Mouse (Mus musculus) macrophage (primary cell): ENCODE measurements around the gene Mgme1. TPM values are rescaled to one million over a fixed set of nuclear protein-coding genes. Genes with fewer than 3 reads are reported as not detected.

Source experiments
- H3K27ac ChIP-seq: fragments of 350-480 bp; formaldehyde crosslinking; 2 replicates; pipeline ENCODE4 v1.9.0; 2021
- H3K36me3 ChIP-seq: fragments of 350-480 bp; formaldehyde crosslinking; 2 replicates; pipeline ENCODE4 v1.9.0; 2021; ENCODE audit errors: inconsistent target
- H3K4me3 ChIP-seq: fragments of 350-480 bp; formaldehyde crosslinking; 2 replicates; pipeline ENCODE4 v1.9.0; 2021; ENCODE audit errors: inconsistent target
- H3K79me2 ChIP-seq: fragments of 350-480 bp; formaldehyde crosslinking; 2 replicates; pipeline ENCODE4 v1.9.0; 2021; ENCODE audit errors: inconsistent target
- WGBS: methylation state at CpG from one replicate; pipeline ENCODE4 v1.1.7; 2026; ENCODE audit warnings: inconsistent platforms; ENCODE audit not compliant: missing documents; 5-methylcytosine and 5-hydroxymethylcytosine counted together
- polyA plus RNA-seq: library from polyadenylated mRNA; stranded (reverse); fragments of 250-400 nt; gene quantifications from 3 replicates; pipeline ENCODE4 v1.2.4, GENCODE M21; 2018; ENCODE audit warnings: inconsistent platforms

Gene Mgme1
- polyA plus RNA-seq, 1 experiment from 2014 or later, result 6.5 TPM

DNA sequence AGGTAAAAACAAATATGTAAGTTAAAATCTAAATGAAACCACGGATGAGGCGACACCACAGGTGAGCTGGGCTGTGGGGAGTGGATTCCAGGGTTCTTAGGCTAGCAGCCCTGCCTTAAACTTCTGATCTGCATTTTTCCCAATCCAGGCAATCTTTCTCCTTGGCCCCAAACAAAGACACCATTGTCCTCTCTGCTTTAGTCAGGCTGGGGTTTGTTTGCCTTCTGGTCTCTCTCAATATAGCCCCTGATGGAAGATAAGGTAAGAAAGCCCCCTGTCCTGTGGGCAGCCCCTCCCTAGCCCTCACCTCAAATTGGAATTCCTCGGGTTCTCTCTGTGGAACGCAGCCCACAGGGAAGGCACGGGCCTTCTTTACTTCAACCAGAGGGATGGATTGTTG, 39.8 kb downstream of the Mgme1 start:
- Histone ChIP-seq H3K36me3 (no peaks in the 10 kb centered on the region), H3K4me3 (no peak overlapping the region), H3K79me2 (no peaks in the 10 kb centered on the region), H3K27ac (no peak overlapping the region)
- WGBS, result 100% methylated on average over 3 of the region's 5 CpGs

DNA sequence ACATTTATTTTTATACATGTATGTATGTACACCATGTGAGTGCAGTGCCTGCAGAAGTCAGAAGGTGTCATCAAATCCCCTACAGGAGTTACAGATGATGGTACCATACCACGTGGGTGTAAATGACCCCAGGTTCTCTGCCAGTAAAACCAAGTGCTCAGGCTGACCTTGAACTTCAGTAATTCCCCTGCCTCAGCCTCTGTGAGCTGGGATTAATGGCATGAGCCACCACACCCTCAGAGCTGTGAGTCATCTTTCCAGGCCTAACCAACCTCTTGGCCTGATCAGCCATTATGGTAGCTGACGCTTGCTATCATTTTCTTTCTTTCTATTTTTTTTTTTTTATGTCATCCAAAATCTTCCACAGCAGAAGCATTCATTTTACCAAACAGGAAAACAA, 40.9 kb downstream of the Mgme1 start:
- 88% methylated on average over 2 of the region's 2 CpGs for WGBS
- Histone ChIP-seq H3K36me3 (no peaks in the 10 kb centered on the region), H3K79me2 (no peaks in the 10 kb centered on the region), H3K4me3 (no peak overlapping the region), H3K27ac (no peak overlapping the region)

DNA sequence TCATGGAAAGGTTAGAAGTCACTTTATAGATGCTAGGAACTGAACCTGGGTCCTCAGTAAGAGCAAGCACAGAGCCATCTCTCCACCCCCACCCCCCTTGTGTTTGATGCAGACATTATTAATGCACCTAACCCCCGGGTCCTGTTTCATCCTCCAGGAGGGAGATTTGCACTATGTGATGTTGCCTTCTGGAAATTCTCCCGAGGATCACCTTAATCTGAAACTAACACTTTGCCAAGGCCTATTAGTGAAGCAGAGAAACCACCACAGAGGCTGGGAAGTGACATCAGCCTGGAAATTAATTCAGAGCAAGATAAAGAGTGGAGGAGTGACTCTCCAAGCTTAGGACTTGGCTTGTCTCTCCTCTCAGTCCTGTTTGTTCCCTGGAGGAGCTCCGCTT, 53.8 kb downstream of the Mgme1 start:
- Histone ChIP-seq H3K79me2 (no peaks in the 10 kb centered on the region), H3K27ac (no peak overlapping the region), H3K4me3 (no peak overlapping the region), H3K36me3 (no peaks in the 10 kb centered on the region)
- 82% methylated on average over 3 of the region's 3 CpGs for WGBS

DNA sequence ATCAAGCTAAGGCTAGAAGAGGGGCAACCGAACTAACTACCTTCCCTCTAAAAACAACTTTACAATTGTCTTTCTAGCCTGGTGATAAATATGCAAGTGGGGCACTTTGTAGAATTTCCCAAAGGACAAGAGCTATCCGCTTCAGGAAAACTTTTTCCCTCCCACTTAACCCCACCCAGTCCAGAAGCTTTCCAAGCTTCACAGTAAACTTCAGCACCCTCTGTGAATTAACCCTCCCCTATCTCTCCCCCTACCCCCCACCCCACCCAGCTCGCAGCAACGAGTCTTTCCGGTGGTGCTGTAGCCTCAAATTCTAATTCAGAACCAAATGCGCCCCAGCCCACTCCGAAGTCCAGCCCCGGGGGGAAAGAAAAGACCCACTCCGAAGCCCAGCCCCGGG, 59.0 kb downstream of the Mgme1 start:
- Histone ChIP-seq H3K36me3 (no peaks in the 10 kb centered on the region), H3K4me3 (no peak overlapping the region), H3K79me2 (no peaks in the 10 kb centered on the region), H3K27ac (no peak overlapping the region)
- WGBS, result 58% methylated on average over 2 of the region's 10 CpGs

DNA sequence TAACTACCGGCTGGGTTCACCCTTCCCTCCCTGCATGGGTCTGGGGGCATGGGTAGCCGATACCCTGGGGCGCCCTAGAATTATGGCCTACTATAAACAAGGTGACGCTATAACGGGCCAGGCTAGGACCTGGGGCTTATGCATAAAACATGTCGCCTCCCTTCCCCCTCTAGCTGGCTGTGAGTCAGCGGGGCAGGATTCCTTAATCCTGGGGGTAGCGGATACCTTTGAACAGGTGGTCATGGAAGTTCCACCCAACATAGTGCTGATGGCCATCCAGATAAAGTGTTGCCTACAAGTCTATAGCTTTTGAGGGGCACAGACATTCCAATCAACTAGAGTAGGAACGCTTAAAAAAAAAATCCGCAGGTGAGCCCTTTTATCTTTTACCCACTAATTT, 59.5 kb downstream of the Mgme1 start:
- no peak overlapping the region for H3K4me3 ChIP-seq
- WGBS, result 21% methylated on average over 10 of the region's 10 CpGs
- no peak overlapping the region for H3K27ac ChIP-seq
- no peaks in the 10 kb centered on the region for H3K36me3 ChIP-seq
- H3K79me2 ChIP-seq, result no peaks in the 10 kb centered on the region

DNA sequence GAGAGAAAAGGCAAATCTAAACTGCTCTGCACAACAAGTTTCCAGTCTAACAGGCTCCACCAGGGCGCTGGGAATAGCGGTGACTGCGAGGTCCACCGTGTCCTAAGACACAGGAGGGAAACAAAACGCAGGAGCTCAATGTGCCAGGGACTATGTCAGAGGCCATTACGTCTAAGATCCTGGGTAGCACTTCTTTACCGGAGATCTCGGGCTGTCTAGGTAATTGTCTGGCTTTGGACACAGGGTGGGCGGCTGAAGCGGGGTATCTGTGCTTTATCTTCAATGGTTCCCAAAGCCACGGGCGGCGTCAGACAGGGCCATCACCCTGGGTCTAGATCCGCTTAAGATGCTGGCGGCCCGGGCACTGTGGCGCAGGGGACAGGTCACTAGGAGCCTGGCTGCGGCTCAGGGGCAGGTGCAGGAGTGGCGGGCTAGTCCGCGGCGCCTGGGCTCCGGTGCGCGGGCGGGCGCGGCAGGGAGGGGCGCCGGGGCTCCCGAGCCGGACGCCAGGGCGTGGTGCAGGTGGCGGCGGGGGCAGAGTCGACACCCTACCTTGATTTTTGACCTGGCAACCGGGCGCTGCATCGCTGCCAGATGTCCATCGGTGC, 60.0 kb downstream of the Mgme1 start:
- H3K79me2 ChIP-seq, result no peaks in the 10 kb centered on the region
- H3K36me3 ChIP-seq, result no peaks in the 10 kb centered on the region
- H3K27ac ChIP-seq, result no peak overlapping the region
- H3K4me3 ChIP-seq, result no peak overlapping the region
- 9% methylated on average over 31 of the region's 41 CpGs for WGBS

Other genes with a start within 250 kb of the Mgme1 start
- not detected in 3 replicates for gene Banf2, start 237.6 kb upstream of the Mgme1 start, polyA plus RNA-seq
- 614 to 688 TPM (median 618 TPM) in 3 replicates for gene Snx5, start 243 bp downstream of the Mgme1 start, polyA plus RNA-seq
- not detected in 3 replicates for gene Ovol2, start 61.5 kb downstream of the Mgme1 start, polyA plus RNA-seq
- gene Kat14, start 98.3 kb downstream of the Mgme1 start, polyA plus RNA-seq, result 23.5 to 36.0 TPM (median 28.7 TPM) in 3 replicates
- gene Pet117, start 98.3 kb downstream of the Mgme1 start, polyA plus RNA-seq, result 11.6 TPM in 1 of 3 replicates, not detected in the others